Mouse (Mus musculus): ENCODE results near the gene Ncapd2. TPM values are rescaled to one million over a fixed set of nuclear protein-coding genes. Genes with fewer than 3 reads are reported as not detected.
"Not testable (repeated sequence)": the region's sequence is repeated elsewhere in the genome, so short reads cannot be mapped to it uniquely, and the experiment has no call there.

The Ncapd2 gene
- polyA plus RNA-seq, 1 experiment from 2014 or later = 167 TPM

DNA sequence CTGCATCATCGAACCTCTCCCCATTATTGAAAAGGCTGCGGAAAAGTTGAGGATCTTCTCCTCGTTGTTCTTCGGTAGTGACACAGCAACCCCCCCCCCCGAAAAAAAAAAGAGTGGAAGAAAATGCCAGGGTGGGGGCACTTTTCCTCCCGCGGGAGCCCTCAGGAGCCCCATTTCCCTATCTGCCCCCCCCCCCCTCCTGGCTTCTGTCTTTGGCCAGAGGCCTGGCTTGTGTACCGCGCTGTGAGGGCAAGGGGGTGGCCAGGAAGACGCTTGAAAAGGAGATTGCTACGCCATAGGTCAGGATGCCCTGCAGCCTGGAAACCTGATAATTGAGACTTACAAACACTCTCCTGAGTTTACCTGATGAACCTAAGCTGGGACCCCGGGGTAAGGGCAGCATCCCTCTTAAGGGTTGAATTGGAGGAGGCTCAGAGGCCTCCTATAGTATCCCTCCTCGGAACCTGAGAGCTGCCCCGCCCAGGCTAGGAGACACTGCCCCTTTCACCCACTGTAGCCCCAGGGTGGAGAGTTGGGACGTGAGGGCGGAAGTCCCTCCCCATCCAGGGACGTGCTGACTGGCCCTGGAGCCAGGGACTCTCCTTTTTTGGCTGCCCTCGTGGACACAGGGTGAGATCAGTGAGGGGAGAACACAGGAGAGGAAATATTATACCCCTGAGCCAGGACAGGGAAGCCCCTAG lies 25.3 kb downstream of the Ncapd2 start, which contains the start of gene Gapdh:
Gene Gapdh (minus strand): TSS at position 417 of the 701 bp plus-strand sequence.
- 1% methylated on average over 18 of the region's 18 CpGs for WGBS
- Histone ChIP-seq H3K4me3 (ENCODE audit: low read depth, low read length) (peak within 1 kb of the TSS; percentile 95), H3K27ac (ENCODE audit: low read depth) (peak within 1 kb of the TSS; percentile 98), H3K9ac (peak within 1 kb of the TSS; percentile 98), H3K36me3 (ENCODE audit: insufficient read depth) (peaks cover 76% of the 10 kb centered on the region), H3K4me1 (ENCODE audit: insufficient read depth) (peaks cover 20% of the 10 kb centered on the region), H3K4me2 (peak within 1 kb of the TSS; percentile 98), H3K9me3 (ENCODE audit: low read depth, low read length) (no peaks in the 10 kb centered on the region), H3K27me3 (ENCODE audit: insufficient read depth, low read length) (no peaks in the 10 kb centered on the region)
- TF ChIP-seq CTCF (IDR thresholded peaks at IDR 0.05; ENCODE audit: low read depth) = no peak
- ATAC-seq (ENCODE audit: insufficient read depth) (peak; percentile 68), DNase-seq (peak; percentile 86)

DNA sequence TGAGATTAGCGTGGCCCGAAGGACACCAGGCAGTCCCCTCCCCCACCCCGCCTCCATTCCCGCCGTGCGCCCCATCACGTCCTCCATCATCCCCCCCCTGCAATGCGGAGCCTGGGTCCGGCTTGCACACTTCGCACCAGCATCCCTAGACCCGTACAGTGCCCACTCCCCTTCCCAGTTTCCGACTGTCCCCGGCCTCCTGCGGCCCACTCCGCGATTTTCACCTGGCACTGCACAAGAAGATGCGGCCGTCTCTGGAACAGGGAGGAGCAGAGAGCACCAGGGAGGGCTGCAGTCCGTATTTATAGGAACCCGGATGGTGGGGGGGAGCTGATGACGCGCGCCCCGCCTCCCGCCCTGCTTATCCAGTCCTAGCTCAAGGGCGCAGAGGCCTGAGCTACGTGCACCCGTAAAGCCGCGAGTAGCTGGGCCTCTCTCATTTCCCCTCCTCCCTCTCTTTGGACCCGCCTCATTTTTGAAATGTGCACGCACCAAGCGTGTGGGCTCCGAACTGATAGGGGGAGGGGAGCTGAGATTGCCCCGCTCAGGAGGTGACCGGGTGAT lies 26.1 kb downstream of the Ncapd2 start:
- Histone ChIP-seq H3K36me3 (ENCODE audit: insufficient read depth) (peaks cover 76% of the 10 kb centered on the region), H3K4me3 (ENCODE audit: low read depth, low read length) (peak overlapping the region; percentile 95), H3K9me3 (ENCODE audit: low read depth, low read length) (no peaks in the 10 kb centered on the region), H3K9ac (peak overlapping the region; percentile 98), H3K27ac (ENCODE audit: low read depth) (peak overlapping the region; percentile 98), H3K27me3 (ENCODE audit: insufficient read depth, low read length) (no peaks in the 10 kb centered on the region), H3K4me2 (peak overlapping the region; percentile 98), H3K4me1 (ENCODE audit: insufficient read depth) (peaks cover 20% of the 10 kb centered on the region)
- no peak for TF ChIP-seq CTCF (IDR thresholded peaks at IDR 0.05; ENCODE audit: low read depth)
- under 1% methylated on average over 36 of the region's 36 CpGs for WGBS
- ATAC-seq (ENCODE audit: insufficient read depth) = peak; percentile 93
- DNase-seq = peak; percentile 99

DNA sequence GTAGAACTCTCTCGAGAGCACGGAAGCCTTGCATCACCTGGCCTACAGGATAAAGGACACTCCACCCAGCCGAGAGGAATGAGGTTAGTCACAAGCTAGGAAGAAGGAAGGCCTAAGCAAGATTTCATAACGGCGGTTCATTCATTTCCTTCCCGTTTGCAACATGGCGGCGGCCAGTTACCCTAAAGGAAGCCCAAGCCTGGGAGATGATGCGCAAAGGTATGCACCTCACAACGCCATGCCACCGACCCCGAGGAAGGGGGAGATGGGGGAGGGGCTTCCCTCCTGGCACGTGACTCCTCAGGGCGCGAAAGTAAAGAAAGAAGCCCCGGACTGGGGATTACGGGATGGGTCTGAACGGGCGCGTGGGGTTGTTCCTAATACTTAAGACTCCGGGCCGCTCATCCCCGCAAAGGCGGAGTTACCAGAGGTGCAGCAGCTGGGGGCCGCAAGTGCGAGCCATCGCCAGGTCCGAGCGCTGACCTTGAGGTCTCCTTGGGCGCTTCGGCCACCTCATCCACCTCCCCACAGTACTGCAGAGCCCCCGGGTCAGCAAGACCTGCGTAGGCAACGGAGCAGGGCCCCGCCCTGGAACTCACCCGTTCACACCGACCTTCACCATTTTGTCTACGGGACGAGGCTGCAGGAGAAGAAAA lies 26.7 kb downstream of the Ncapd2 start:
- peaks cover 20% of the 10 kb centered on the region for H3K4me1 ChIP-seq (ENCODE audit: insufficient read depth)
- peak overlapping the region; percentile 95 for H3K4me3 ChIP-seq (ENCODE audit: low read depth, low read length)
- peak overlapping the region; percentile 98 for H3K9ac ChIP-seq
- peak overlapping the region; percentile 98 for H3K27ac ChIP-seq (ENCODE audit: low read depth)
- no peaks in the 10 kb centered on the region for H3K27me3 ChIP-seq (ENCODE audit: insufficient read depth, low read length)
- no peaks in the 10 kb centered on the region for H3K9me3 ChIP-seq (ENCODE audit: low read depth, low read length)
- under 1% methylated on average over 39 of the region's 39 CpGs for WGBS
- H3K36me3 ChIP-seq (ENCODE audit: insufficient read depth) = peaks cover 75% of the 10 kb centered on the region
- H3K4me2 ChIP-seq = peak overlapping the region; percentile 98
- TF ChIP-seq CTCF (IDR thresholded peaks at IDR 0.05; ENCODE audit: low read depth) = no peak
- ATAC-seq (ENCODE audit: insufficient read depth) = peak; percentile 6
- peak; percentile 82 for DNase-seq

DNA sequence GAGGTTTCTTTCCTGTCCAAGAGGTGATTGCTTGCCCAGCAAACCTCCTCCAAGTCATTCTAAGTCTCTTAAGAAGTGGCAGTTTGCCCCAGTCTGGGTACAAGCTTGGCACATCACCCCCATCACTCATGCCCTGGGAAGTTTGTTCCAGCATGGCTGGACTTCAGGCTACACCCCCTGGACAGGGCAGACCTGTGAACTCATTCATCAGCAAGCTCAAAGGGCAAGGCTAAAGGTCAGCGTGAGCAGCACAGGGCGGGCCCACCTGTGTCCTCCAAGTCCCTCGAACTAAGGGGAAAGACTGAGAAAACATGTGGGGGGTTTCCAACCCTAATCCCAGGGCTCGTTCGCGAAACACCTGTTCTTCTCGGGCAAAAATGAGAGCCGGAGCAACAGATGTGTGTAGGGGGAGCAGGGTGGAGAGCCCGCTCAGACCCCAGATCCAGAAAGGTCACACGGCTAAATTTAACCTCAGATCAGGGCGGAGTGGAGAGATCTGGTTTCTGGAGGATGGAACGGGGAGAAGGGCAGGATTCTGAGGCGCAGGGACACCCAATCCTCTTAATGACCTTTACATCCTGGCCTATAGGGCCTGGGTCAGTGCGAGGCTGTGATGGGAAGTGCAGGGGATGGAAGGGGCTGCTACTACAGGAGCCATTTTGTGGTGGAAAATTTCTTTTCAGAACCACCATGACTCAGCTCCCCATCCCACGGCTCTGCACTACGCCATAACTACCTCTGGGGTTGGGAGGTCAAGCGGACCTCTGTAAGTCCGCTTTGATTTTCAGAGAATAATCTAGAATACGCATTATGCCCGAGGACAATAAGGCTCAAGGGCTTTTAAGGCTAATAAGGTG lies 27.5 kb downstream of the Ncapd2 start:
- Histone ChIP-seq H3K36me3 (ENCODE audit: insufficient read depth) (peaks cover 74% of the 10 kb centered on the region), H3K4me2 (peak overlapping the region; percentile 98), H3K27ac (ENCODE audit: low read depth) (peak overlapping the region; percentile 98), H3K9me3 (ENCODE audit: low read depth, low read length) (no peaks in the 10 kb centered on the region), H3K4me3 (ENCODE audit: low read depth, low read length) (peak overlapping the region; percentile 95), H3K9ac (peak overlapping the region; percentile 98), H3K4me1 (ENCODE audit: insufficient read depth) (peaks cover 20% of the 10 kb centered on the region), H3K27me3 (ENCODE audit: insufficient read depth, low read length) (no peaks in the 10 kb centered on the region)
- DNase-seq (peak; percentile 46), ATAC-seq (ENCODE audit: insufficient read depth) (no peak)
- no peak for TF ChIP-seq CTCF (IDR thresholded peaks at IDR 0.05; ENCODE audit: low read depth)
- WGBS = 5% methylated on average over 20 of the region's 20 CpGs

GRCm38 (mm10) chr6:125162615-125163305 lies 28.7 kb downstream of the Ncapd2 start:
- H3K4me1 ChIP-seq (ENCODE audit: insufficient read depth) = peaks cover 19% of the 10 kb centered on the region
- H3K9ac ChIP-seq; ATAC-seq (ENCODE audit: insufficient read depth); DNase-seq; H3K4me3 ChIP-seq (ENCODE audit: low read depth, low read length); H3K27ac ChIP-seq (ENCODE audit: low read depth); H3K27me3 ChIP-seq (ENCODE audit: insufficient read depth, low read length); H3K9me3 ChIP-seq (ENCODE audit: low read depth, low read length): not testable (repeated sequence)
- H3K36me3 ChIP-seq (ENCODE audit: insufficient read depth) = peaks cover 69% of the 10 kb centered on the region
- WGBS = 68% methylated on average over 10 of the region's 16 CpGs
- H3K4me2 ChIP-seq = peak overlapping the region; percentile 41; the same call in 1 of the 2 replicates

DNA sequence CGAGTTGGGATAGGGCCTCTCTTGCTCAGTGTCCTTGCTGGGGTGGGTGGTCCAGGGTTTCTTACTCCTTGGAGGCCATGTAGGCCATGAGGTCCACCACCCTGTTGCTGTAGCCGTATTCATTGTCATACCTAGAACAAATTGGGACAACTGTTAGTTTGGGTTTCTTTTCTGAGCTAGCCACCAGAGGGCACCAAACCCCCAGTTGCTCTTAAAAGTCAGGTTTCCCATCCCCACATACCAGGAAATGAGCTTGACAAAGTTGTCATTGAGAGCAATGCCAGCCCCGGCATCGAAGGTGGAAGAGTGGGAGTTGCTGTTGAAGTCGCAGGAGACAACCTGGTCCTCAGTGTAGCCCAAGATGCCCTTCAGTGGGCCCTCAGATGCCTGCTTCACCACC lies 29.5 kb downstream of the Ncapd2 start:
- DNase-seq = peak; percentile 85
- peaks cover 11% of the 10 kb centered on the region for H3K4me1 ChIP-seq (ENCODE audit: insufficient read depth)
- not testable (repeated sequence) for H3K4me3 ChIP-seq (ENCODE audit: low read depth, low read length); H3K4me2 ChIP-seq; H3K27ac ChIP-seq (ENCODE audit: low read depth); H3K9me3 ChIP-seq (ENCODE audit: low read depth, low read length); H3K9ac ChIP-seq; H3K27me3 ChIP-seq (ENCODE audit: insufficient read depth, low read length); ATAC-seq (ENCODE audit: insufficient read depth)
- peaks cover 64% of the 10 kb centered on the region for H3K36me3 ChIP-seq (ENCODE audit: insufficient read depth)
- WGBS = 7% methylated on average over 3 of the region's 5 CpGs
- peak; percentile 67 for TF ChIP-seq CTCF (IDR thresholded peaks at IDR 0.05; ENCODE audit: low read depth)
